ENCODE assay signal across 18 mouse cellular contexts in genomic region chr3:10776258-10776995, GRCm38 (mm10).
A peak's percentile ranks its signal among the peaks of the same experiment; 100 is the strongest.
DNase-seq lines count a peak whose midpoint lies in the region; ATAC-seq and TF ChIP-seq lines count a peak whose summit lies in the region.
"Had no signal": no experiment of that assay in that cellular context is flagged by ENCODE, and none has a peak within 500 bp of the region (broad histone marks: within the 10 kb centered on the region; RNA-seq: fewer than 3 reads in every experiment).

No protein-coding gene starts in this region.

- H3K9ac ChIP-seq in forebrain, embryonic 13.5 days, result no peak overlapping the region
- no peak overlapping the region for H3K9ac ChIP-seq in heart, embryonic 12.5 days
- H3K9ac ChIP-seq in liver, embryonic 11.5 days (ENCODE audit: low read depth, low read length), result no peak overlapping the region
- H3K9ac ChIP-seq: embryonic facial prominence, embryonic 12.5 days; liver, embryonic 13.5 days had no signal

- ATAC-seq in forebrain, embryonic 13.5 days, result peak; percentile 90
- no peak for ATAC-seq in heart, embryonic 12.5 days (ENCODE audit: insufficient number of reproducible peaks, low FRiP score)
- ATAC-seq in liver, embryonic 11.5 days (replicated peaks; ENCODE audit: low FRiP score), result no peak
- ATAC-seq: inflammation-experienced regulatory T-cells, adult 6 months had no signal

- no peak for DNase-seq in kidney, adult 2 months
- no peak for DNase-seq in kidney, postnatal 14 days
- peak; percentile 77 for DNase-seq in brain, embryonic 14.5 days (ENCODE audit: low read depth)
- peak; percentile 20 for DNase-seq in mesoderm, embryonic 11.5 days (ENCODE audit: low read depth, low spot score)
- DNase-seq in urinary bladder, adult 18-20 months (ENCODE audit: low spot score in 2 of 2), result no peak
- DNase-seq in liver, embryonic 11.5 days (ENCODE audit: low spot score), result no peak
- DNase-seq: cerebellum, postnatal 10 days; heart, adult 2 months; kidney, postnatal 4 days; liver, embryonic 13.5 days; thymus, postnatal 25 days had no signal

- no peaks in the 10 kb centered on the region for H3K27me3 ChIP-seq in kidney, adult 2 months (replicated peaks; ENCODE audit: control insufficient read depth, insufficient read depth, low read length)
- no peaks in the 10 kb centered on the region for H3K27me3 ChIP-seq in forebrain, embryonic 13.5 days
- H3K27me3 ChIP-seq in heart, embryonic 12.5 days (replicated peaks), result no peaks in the 10 kb centered on the region
- no peaks in the 10 kb centered on the region for H3K27me3 ChIP-seq in liver, embryonic 11.5 days (replicated peaks; ENCODE audit: control insufficient read depth, insufficient read depth, low read length)
- H3K27me3 ChIP-seq: embryonic facial prominence, embryonic 12.5 days; liver, embryonic 13.5 days; megakaryocyte, embryonic 14.5 days had no signal

- H3K4me1 ChIP-seq in kidney, adult 2 months (ENCODE audit: control insufficient read depth, insufficient read depth, low read length), result peaks cover 4% of the 10 kb centered on the region
- H3K4me1 ChIP-seq in forebrain, embryonic 13.5 days, result peaks cover 8% of the 10 kb centered on the region; the same call in 1 of the 2 replicates
- H3K4me1 ChIP-seq in heart, embryonic 12.5 days (replicated peaks), result no peaks in the 10 kb centered on the region
- no peaks in the 10 kb centered on the region for H3K4me1 ChIP-seq in liver, embryonic 11.5 days (replicated peaks; ENCODE audit: control insufficient read depth, insufficient read depth, low read length)
- H3K4me1 ChIP-seq: embryonic facial prominence, embryonic 12.5 days; limb, embryonic 10.5 days; liver, embryonic 13.5 days; megakaryocyte, embryonic 14.5 days had no signal

- peak overlapping the region; percentile 27; the same call in 1 of the 2 replicates for H3K27ac ChIP-seq in kidney, adult 2 months (ENCODE audit: insufficient read depth, low read depth, low read length)
- H3K27ac ChIP-seq in forebrain, embryonic 13.5 days, result no peak overlapping the region
- H3K27ac ChIP-seq in heart, embryonic 12.5 days (ENCODE audit: poor library complexity, severe bottlenecking), result no peak overlapping the region
- H3K27ac ChIP-seq in liver, embryonic 11.5 days (ENCODE audit: low read depth, low read length), result no peak overlapping the region
- H3K27ac ChIP-seq: embryonic facial prominence, embryonic 12.5 days; heart, adult 2 months; limb, embryonic 10.5 days; liver, embryonic 13.5 days; stomach, postnatal 0 days had no signal

- TF ChIP-seq POLR2A in kidney, adult 2 months (IDR thresholded peaks at IDR 0.05; ENCODE audit: low read depth, low read length), result no peak
- no peak for TF ChIP-seq POLR2A in brain, embryonic 14.5 days (IDR thresholded peaks at IDR 0.05; ENCODE audit: borderline replicate concordance, extremely low read depth, insufficient read depth, insufficient read length, poor library complexity, severe bottlenecking)

- H3K9me3 ChIP-seq in forebrain, embryonic 13.5 days (replicated peaks), result no peaks in the 10 kb centered on the region
- no peaks in the 10 kb centered on the region for H3K9me3 ChIP-seq in heart, embryonic 12.5 days (replicated peaks)
- no peaks in the 10 kb centered on the region for H3K9me3 ChIP-seq in liver, embryonic 11.5 days (ENCODE audit: control insufficient read depth, low read length)
- H3K9me3 ChIP-seq: embryonic facial prominence, embryonic 12.5 days; limb, embryonic 10.5 days; liver, embryonic 13.5 days; megakaryocyte, embryonic 14.5 days had no signal

- no peak overlapping the region; the same call in 1 of the 2 replicates for H3K4me2 ChIP-seq in forebrain, embryonic 13.5 days
- H3K4me2 ChIP-seq in heart, embryonic 12.5 days, result no peak overlapping the region
- no peak overlapping the region for H3K4me2 ChIP-seq in liver, embryonic 11.5 days
- H3K4me2 ChIP-seq: embryonic facial prominence, embryonic 12.5 days; liver, embryonic 13.5 days had no signal

- TF ChIP-seq CTCF in kidney, adult 2 months (conservative IDR thresholded peaks at IDR 0.05; ENCODE audit: insufficient read depth, insufficient read length, low read depth, low read length), result no peak
- TF ChIP-seq CTCF in brain, embryonic 14.5 days (IDR thresholded peaks at IDR 0.05; ENCODE audit: borderline replicate concordance, extremely low read depth, insufficient read depth, insufficient read length), result no peak

- H3K4me3 ChIP-seq in kidney, adult 2 months (ENCODE audit: insufficient read depth, low read depth, low read length), result peak overlapping the region; percentile 8; the same call in 1 of the 2 replicates
- no peak overlapping the region for H3K4me3 ChIP-seq in forebrain, embryonic 13.5 days
- H3K4me3 ChIP-seq in heart, embryonic 12.5 days, result no peak overlapping the region
- H3K4me3 ChIP-seq in liver, embryonic 11.5 days (ENCODE audit: low read depth, low read length), result no peak overlapping the region
- H3K4me3 ChIP-seq: embryonic facial prominence, embryonic 12.5 days; heart, adult 2 months; limb, embryonic 10.5 days; liver, embryonic 13.5 days; megakaryocyte, embryonic 14.5 days had no signal

- 31% methylated on average over 10 of the region's 10 CpGs for WGBS in kidney, adult 2 months
- 32% methylated on average over 10 of the region's 10 CpGs for WGBS in forebrain, embryonic 13.5 days
- WGBS in heart, embryonic 12.5 days, result 74% methylated on average over 10 of the region's 10 CpGs
- WGBS in liver, embryonic 11.5 days, result 74% methylated on average over 10 of the region's 10 CpGs

- H3K36me3 ChIP-seq in kidney, adult 2 months (ENCODE audit: control insufficient read depth, insufficient read depth, low read length), result no peaks in the 10 kb centered on the region
- no peaks in the 10 kb centered on the region for H3K36me3 ChIP-seq in forebrain, embryonic 13.5 days (ENCODE audit: poor library complexity, severe bottlenecking)
- H3K36me3 ChIP-seq in heart, embryonic 12.5 days, result no peaks in the 10 kb centered on the region
- H3K36me3 ChIP-seq in liver, embryonic 11.5 days (ENCODE audit: control insufficient read depth, insufficient read depth, low read length), result no peaks in the 10 kb centered on the region
- H3K36me3 ChIP-seq: embryonic facial prominence, embryonic 12.5 days; limb, embryonic 10.5 days; liver, embryonic 13.5 days had no signal

Comparison
In these comparisons a context has a peak if more than half of its experiments do, and no peak if none do; other contexts are left out.
1. DNase-seq: peak in brain, embryonic 14.5 days (single experiment) and mesoderm, embryonic 11.5 days (single experiment); none in kidney, adult 2 months (single experiment), kidney, postnatal 14 days (single experiment), urinary bladder, adult 18-20 months (0 of 2) and liver, embryonic 11.5 days (single experiment).